Mouse (Mus musculus) neural tube, embryonic 12.5 days (tissue): ENCODE measurements around the gene 2310022A10Rik. TPM values are rescaled to one million over a fixed set of nuclear protein-coding genes. Genes with fewer than 3 reads are reported as not detected.
"Not testable (repeated sequence)": the region's sequence is repeated elsewhere in the genome, so short reads cannot be mapped to it uniquely, and the experiment has no call there.

Experiments
- ATAC-seq: fragments of 200-750 bp; cut with Nextera tagmentation; 2 replicates; pipeline ENCODE4 v1.8.0; 2017; ENCODE audit warnings: low read depth, mild to moderate bottlenecking, moderate TSS enrichment, moderate library complexity; ENCODE audit not compliant: low FRiP score
- H3K27ac ChIP-seq: fragments of 300-500 bp; sonication (generic); 2 replicates; pipeline ENCODE4 v1.5.1; 2016
- H3K27me3 ChIP-seq: fragments of 300-500 bp; sonication (generic); replicated peaks from 2 replicates; pipeline ENCODE4 v1.6.1; 2016; ENCODE audit warnings: mild to moderate bottlenecking
- H3K36me3 ChIP-seq: fragments of 300-500 bp; sonication (generic); 2 replicates; pipeline ENCODE4 v1.6.1; 2016; ENCODE audit warnings: mild to moderate bottlenecking
- H3K4me1 ChIP-seq: fragments of 300-500 bp; sonication (generic); 2 replicates; pipeline ENCODE4 v1.6.1; 2016
- H3K4me2 ChIP-seq: fragments of 300-500 bp; sonication (generic); replicated peaks from 2 replicates; pipeline ENCODE4 v1.6.1; 2016; ENCODE audit warnings: mild to moderate bottlenecking
- H3K4me3 ChIP-seq: fragments of 300-500 bp; sonication (generic); 2 replicates; pipeline ENCODE4 v1.5.1; 2016
- H3K9ac ChIP-seq: fragments of 300-500 bp; sonication (generic); 2 replicates; pipeline ENCODE4 v1.6.1; 2016; ENCODE audit warnings: mild to moderate bottlenecking
- H3K9me3 ChIP-seq: fragments of 300-500 bp; sonication (generic); 2 replicates; pipeline ENCODE4 v1.6.1; 2016; ENCODE audit warnings: mild to moderate bottlenecking
- WGBS: fragments of 180-500 bp; shearing (Covaris S2); methylation state at CpG from one replicate; pipeline ENCODE4 v1.1.7; 2016; 5-methylcytosine and 5-hydroxymethylcytosine counted together
- polyA plus RNA-seq: library from polyadenylated mRNA; unstranded; fragments of >200 nt; fragmentation: Nextera tagmentation; extraction: Ambion mirVana; gene quantifications from 2 replicates; pipeline ENCODE4 v1.2.1, GENCODE M21; 2016

Gene 2310022A10Rik
- polyA plus RNA-seq, 1 experiment from 2014 or later, result 36.0 TPM

GRCm38 (mm10) chr7:27609688-27610087, 56.7 kb downstream of the 2310022A10Rik start:
- ATAC-seq, result no peak
- Histone ChIP-seq H3K9me3 (no peaks in the 10 kb centered on the region), H3K36me3 (peaks cover 24% of the 10 kb centered on the region), H3K4me1 (peaks cover 34% of the 10 kb centered on the region), H3K4me3 (no peak overlapping the region), H3K4me2 (no peak overlapping the region), H3K9ac (no peak overlapping the region), H3K27ac (no peak overlapping the region), H3K27me3 (no peaks in the 10 kb centered on the region)
- WGBS, result 86% methylated on average over 2 of the region's 2 CpGs

GRCm38 (mm10) chr7:27610370-27610769, 57.3 kb downstream of the 2310022A10Rik start:
- 94% methylated on average over 3 of the region's 3 CpGs for WGBS
- H3K4me1 ChIP-seq, result peaks cover 35% of the 10 kb centered on the region
- no peak overlapping the region for H3K9ac ChIP-seq
- H3K9me3 ChIP-seq, result no peaks in the 10 kb centered on the region
- no peak for ATAC-seq
- no peaks in the 10 kb centered on the region for H3K27me3 ChIP-seq
- no peak overlapping the region for H3K4me3 ChIP-seq
- H3K27ac ChIP-seq, result no peak overlapping the region
- H3K4me2 ChIP-seq, result no peak overlapping the region
- H3K36me3 ChIP-seq, result peaks cover 24% of the 10 kb centered on the region

- H3K9ac ChIP-seq, result no peak overlapping the region
- no peak overlapping the region for H3K27ac ChIP-seq
- no peaks in the 10 kb centered on the region for H3K27me3 ChIP-seq
- no peaks in the 10 kb centered on the region for H3K9me3 ChIP-seq
- H3K4me2 ChIP-seq, result no peak overlapping the region
- no peak for ATAC-seq
- no peak overlapping the region for H3K4me3 ChIP-seq
- 95% methylated on average over 5 of the region's 5 CpGs for WGBS
- H3K4me1 ChIP-seq, result peaks cover 35% of the 10 kb centered on the region
- peaks cover 26% of the 10 kb centered on the region for H3K36me3 ChIP-seq
Measured at GRCm38 (mm10) chr7:27610871-27611270, 57.8 kb downstream of the 2310022A10Rik start.

- Histone ChIP-seq H3K36me3 (peaks cover 47% of the 10 kb centered on the region), H3K4me3 (no peak overlapping the region), H3K9ac (no peak overlapping the region), H3K4me1 (peaks cover 19% of the 10 kb centered on the region), H3K27ac (no peak overlapping the region), H3K4me2 (no peak overlapping the region), H3K27me3 (no peaks in the 10 kb centered on the region), H3K9me3 (no peaks in the 10 kb centered on the region)
- 76% methylated on average over 4 of the region's 4 CpGs for WGBS
- no peak for ATAC-seq
Measured at GRCm38 (mm10) chr7:27612940-27613339, 59.9 kb downstream of the 2310022A10Rik start.

GRCm38 (mm10) chr7:27613751-27614499, 60.9 kb downstream of the 2310022A10Rik start:
- Histone ChIP-seq H3K4me3 (no peak overlapping the region), H3K27ac (no peak overlapping the region), H3K9ac (no peak overlapping the region), H3K9me3 (no peaks in the 10 kb centered on the region), H3K27me3 (no peaks in the 10 kb centered on the region), H3K4me2 (no peak overlapping the region), H3K36me3 (peaks cover 49% of the 10 kb centered on the region), H3K4me1 (peaks cover 18% of the 10 kb centered on the region; the same call in 1 of the 2 replicates)
- 54% methylated on average over 8 of the region's 8 CpGs for WGBS
- ATAC-seq, result peak; percentile 80

GRCm38 (mm10) chr7:27621028-27621427, 68.0 kb downstream of the 2310022A10Rik start:
- peaks cover 78% of the 10 kb centered on the region for H3K36me3 ChIP-seq
- H3K9me3 ChIP-seq, result no peaks in the 10 kb centered on the region
- 78% methylated on average over 6 of the region's 6 CpGs for WGBS
- no peak overlapping the region for H3K9ac ChIP-seq
- no peak for ATAC-seq
- H3K4me3 ChIP-seq, result no peak overlapping the region
- H3K4me2 ChIP-seq, result no peak overlapping the region
- no peaks in the 10 kb centered on the region for H3K4me1 ChIP-seq
- no peak overlapping the region for H3K27ac ChIP-seq
- H3K27me3 ChIP-seq, result no peaks in the 10 kb centered on the region

GRCm38 (mm10) chr7:27622234-27622633, 69.2 kb downstream of the 2310022A10Rik start:
- H3K27me3 ChIP-seq, result no peaks in the 10 kb centered on the region
- no peaks in the 10 kb centered on the region for H3K4me1 ChIP-seq
- no peaks in the 10 kb centered on the region for H3K9me3 ChIP-seq
- H3K9ac ChIP-seq, result no peak overlapping the region
- H3K4me2 ChIP-seq, result no peak overlapping the region
- ATAC-seq, result no peak
- no peak overlapping the region for H3K27ac ChIP-seq
- WGBS, result 75% methylated on average over 1 of the region's 1 CpGs
- H3K4me3 ChIP-seq, result no peak overlapping the region
- H3K36me3 ChIP-seq, result peaks cover 78% of the 10 kb centered on the region

GRCm38 (mm10) chr7:27624967-27625366, 71.9 kb downstream of the 2310022A10Rik start:
- H3K4me2 ChIP-seq, result no peak overlapping the region
- no peaks in the 10 kb centered on the region for H3K27me3 ChIP-seq
- H3K4me1 ChIP-seq, result no peaks in the 10 kb centered on the region
- no peak overlapping the region for H3K4me3 ChIP-seq
- no peak overlapping the region for H3K9ac ChIP-seq
- H3K9me3 ChIP-seq, result no peaks in the 10 kb centered on the region
- peaks cover 78% of the 10 kb centered on the region for H3K36me3 ChIP-seq
- ATAC-seq, result no peak
- no peak overlapping the region for H3K27ac ChIP-seq

GRCm38 (mm10) chr7:27627707-27628106, 74.7 kb downstream of the 2310022A10Rik start:
- 90% methylated on average over 7 of the region's 7 CpGs for WGBS
- Histone ChIP-seq H3K4me3 (no peak overlapping the region), H3K27me3 (no peaks in the 10 kb centered on the region), H3K4me1 (no peaks in the 10 kb centered on the region), H3K4me2 (no peak overlapping the region), H3K36me3 (peaks cover 79% of the 10 kb centered on the region), H3K9me3 (no peaks in the 10 kb centered on the region), H3K9ac (no peak overlapping the region), H3K27ac (no peak overlapping the region)
- no peak for ATAC-seq

GRCm38 (mm10) chr7:27628190-27628589, 75.2 kb downstream of the 2310022A10Rik start:
- no peak overlapping the region for H3K4me3 ChIP-seq
- H3K27ac ChIP-seq, result no peak overlapping the region
- peaks cover 83% of the 10 kb centered on the region for H3K36me3 ChIP-seq
- H3K9me3 ChIP-seq, result no peaks in the 10 kb centered on the region
- H3K9ac ChIP-seq, result no peak overlapping the region
- whole genome bisulfite sequencing, result 95% methylated on average over 6 of the region's 6 CpGs
- no peak for ATAC-seq
- no peaks in the 10 kb centered on the region for H3K4me1 ChIP-seq
- no peaks in the 10 kb centered on the region for H3K27me3 ChIP-seq
- H3K4me2 ChIP-seq, result no peak overlapping the region

- ATAC-seq, H3K4me3 ChIP-seq, H3K9ac ChIP-seq, H3K27me3 ChIP-seq, H3K9me3 ChIP-seq, H3K4me1 ChIP-seq, H3K27ac ChIP-seq, H3K4me2 ChIP-seq: not testable (repeated sequence)
- H3K36me3 ChIP-seq, result peaks cover 80% of the 10 kb centered on the region
- WGBS, result 96% methylated on average over 7 of the region's 7 CpGs
Measured at GRCm38 (mm10) chr7:27628816-27629215, 75.8 kb downstream of the 2310022A10Rik start.

- H3K4me1 ChIP-seq, result no peaks in the 10 kb centered on the region
- H3K36me3 ChIP-seq, result peaks cover 81% of the 10 kb centered on the region
- H3K4me3 ChIP-seq, result no peak overlapping the region
- no peak overlapping the region for H3K4me2 ChIP-seq
- H3K9me3 ChIP-seq, result no peaks in the 10 kb centered on the region
- no peak overlapping the region for H3K9ac ChIP-seq
- H3K27ac ChIP-seq, result no peak overlapping the region
- no peak for ATAC-seq
- no peaks in the 10 kb centered on the region for H3K27me3 ChIP-seq
- WGBS, result 97% methylated on average over 4 of the region's 4 CpGs
Measured at GRCm38 (mm10) chr7:27631439-27631838, 78.4 kb downstream of the 2310022A10Rik start.
